Mouse (Mus musculus) liver, postnatal 0 days (tissue): ENCODE results near the gene Gm16253.

Source experiments
- CTCF ChIP-seq: sonication (generic); IDR thresholded peaks from 2 replicates; pipeline ENCODE4 v1.5.1; 2016; ENCODE audit warnings: antibody characterized with exemption, low read depth
- EP300 ChIP-seq: IDR thresholded peaks from 2 replicates; pipeline ENCODE4 v1.6.1; 2016; ENCODE audit warnings: antibody characterized with exemption, low read depth, mild to moderate bottlenecking

- TF ChIP-seq CTCF (no peak), EP300 (no peak)
These were observed 19.5 kb downstream of the Gm16253 start, which contains the start of gene Ankrd34a for GRCm38 (mm10) chr3:96596228-96596707.
